Mouse (Mus musculus) kidney, postnatal 10 days (tissue): ENCODE data around the gene Ltk.
A peak's percentile ranks its signal among the peaks of the same experiment; 100 is the strongest.

Experiments
- DNase-seq: peaks from one replicate; pipeline ENCODE4 v3.0.0; 2021; ENCODE audit warnings: mixed read lengths

Gene Ltk

GRCm38 (mm10) chr2:119760251-119760650 is at the start of gene Ltk:
Gene Ltk (minus strand): TSS chr2:119760431.
- no peak for DNase-seq

DNA sequence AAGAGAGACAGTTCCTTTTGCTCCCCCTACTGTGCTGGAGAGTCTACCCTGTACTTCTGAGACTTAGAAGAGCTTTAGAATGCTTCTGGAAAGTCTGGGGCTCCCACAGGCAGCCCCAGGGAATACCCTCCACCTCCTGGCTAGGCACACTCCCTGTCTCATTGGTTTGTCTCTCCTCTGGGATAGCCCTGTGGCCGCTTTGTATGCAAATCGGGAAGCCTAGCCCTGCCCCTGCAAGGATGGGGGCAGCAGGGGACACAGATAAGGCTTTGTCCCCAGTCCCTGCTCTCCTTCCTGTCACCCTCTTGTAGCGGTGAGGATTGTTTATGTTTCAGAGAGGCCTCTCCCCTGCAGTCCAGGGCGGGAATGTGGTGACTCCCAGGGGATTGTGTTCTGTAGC is 48.6 kb upstream of the Ltk start:
- DNase-seq: no peak

DNA sequence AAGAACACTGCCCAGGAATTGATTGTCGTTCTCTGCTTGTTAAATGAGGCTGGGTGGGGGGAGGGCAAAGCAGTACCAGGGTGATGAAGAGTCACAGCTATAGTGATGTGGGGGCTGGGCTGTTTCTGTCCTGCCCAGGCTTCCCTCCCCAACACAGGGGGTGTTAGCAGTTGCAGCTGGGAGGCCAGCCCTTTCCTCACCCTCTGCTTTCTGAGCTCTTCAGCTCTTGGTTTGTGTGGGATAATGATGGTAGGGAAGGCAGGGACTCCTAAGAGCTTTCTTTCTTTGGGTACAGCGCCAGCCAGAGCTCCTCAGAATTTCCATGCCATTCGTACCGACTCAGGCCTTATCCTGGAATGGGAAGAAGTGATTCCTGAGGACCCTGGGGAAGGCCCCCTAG is 48.2 kb upstream of the Ltk start:
- no peak for DNase-seq

GRCm38 (mm10) chr2:119805536-119805935 is 45.3 kb upstream of the Ltk start:
- no peak for DNase-seq

GRCm38 (mm10) chr2:119804776-119805175 is 44.5 kb upstream of the Ltk start:
- DNase-seq: no peak

DNA sequence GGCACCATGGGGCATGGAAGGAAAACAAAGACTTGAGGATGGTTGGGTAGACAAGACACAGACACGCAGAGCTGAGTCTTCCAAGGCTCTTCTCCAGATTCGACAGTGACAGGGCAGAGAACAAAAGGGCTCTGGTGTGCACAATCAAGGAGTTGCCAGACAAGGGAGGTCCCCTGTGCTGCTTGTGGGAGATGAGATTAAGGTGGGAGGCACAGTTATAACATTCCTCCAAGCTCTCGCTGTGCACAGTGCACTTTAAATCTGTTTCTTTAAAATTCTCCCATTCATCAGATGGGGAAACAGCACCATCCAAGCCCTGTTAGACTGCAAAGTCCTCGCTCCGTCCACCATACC is 44.0 kb upstream of the Ltk start:
- no peak for DNase-seq

DNA sequence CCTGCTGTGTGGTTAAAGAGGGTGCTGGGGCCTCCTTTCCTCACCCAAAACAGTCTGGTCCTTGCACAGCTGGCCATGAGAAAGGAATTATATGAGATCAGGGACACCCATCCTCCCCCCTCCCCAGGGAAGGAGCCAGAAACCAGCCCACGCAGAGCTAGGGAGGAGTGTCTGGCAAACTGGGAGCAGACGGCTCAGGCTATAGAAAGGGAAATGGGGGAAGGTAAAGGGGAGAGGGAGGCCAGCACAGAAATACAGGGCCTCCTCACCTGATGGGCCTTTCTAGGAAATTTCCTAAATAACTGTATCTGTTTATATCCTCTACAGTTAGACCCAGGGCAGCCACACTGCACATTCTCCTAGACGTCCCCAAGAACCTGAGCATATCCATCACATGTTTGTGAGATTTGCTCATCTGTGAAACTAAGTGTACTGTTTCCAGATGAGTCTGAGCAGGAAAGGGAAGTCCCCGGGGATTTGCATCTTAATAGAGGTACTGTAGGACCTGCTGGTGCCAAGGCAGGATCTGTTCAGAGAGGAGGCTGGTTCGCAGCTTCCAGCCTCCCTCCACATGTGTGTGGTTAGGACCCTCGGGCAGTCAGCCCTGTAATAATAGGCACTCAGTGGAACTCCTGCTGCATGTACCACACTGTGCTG is 43.5 kb upstream of the Ltk start:
- DNase-seq: no peak

- DNase-seq: peak; percentile 63
Measured at GRCm38 (mm10) chr2:119802767-119803617, 42.8 kb upstream of the Ltk start.

DNA sequence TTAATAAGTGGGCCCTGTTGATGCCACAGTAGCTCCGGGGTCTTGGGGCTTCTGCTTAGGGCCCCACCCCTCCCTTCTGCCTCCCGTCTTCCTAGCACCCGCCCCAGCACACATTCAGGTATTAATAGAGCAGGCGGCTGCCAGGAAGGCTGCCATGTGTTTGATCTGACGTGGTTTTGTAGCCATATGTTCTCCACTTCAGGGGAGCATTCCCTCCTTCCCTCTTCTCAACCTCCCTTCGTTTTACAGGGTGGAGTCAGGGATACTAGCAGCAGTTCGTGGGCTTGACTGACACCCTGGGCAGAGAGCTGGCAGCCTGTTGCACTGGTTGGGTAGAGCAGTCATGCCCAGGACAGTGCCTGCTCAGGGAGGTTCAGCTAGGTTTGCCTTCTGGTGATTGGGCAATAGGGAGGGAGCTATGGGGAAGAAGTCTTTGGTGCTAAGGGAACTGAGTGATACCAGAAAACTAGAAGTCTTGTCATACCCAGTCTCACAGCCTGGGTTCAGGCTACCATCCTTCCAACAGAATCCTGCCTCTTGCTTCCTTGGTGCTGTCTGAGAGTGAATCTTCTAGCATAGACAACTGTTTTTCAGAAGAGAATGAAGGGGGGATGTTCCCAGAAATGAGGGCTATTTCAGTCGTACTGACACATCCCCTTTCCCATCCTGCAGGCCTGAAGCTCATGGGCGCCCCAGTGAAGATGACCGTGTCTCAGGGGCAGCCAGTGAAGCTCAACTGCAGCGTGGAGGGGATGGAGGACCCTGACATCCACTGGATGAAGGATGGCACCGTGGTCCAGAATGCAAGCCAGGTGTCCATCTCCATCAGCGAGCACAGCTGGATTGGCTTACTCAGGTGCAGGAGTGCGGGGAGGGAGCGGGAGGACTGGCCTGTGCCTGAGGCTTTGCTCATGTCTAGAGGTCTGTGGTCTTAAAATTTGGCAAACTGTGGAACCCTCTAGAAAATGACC is 40.9 kb upstream of the Ltk start:
- DNase-seq: no peak

DNA sequence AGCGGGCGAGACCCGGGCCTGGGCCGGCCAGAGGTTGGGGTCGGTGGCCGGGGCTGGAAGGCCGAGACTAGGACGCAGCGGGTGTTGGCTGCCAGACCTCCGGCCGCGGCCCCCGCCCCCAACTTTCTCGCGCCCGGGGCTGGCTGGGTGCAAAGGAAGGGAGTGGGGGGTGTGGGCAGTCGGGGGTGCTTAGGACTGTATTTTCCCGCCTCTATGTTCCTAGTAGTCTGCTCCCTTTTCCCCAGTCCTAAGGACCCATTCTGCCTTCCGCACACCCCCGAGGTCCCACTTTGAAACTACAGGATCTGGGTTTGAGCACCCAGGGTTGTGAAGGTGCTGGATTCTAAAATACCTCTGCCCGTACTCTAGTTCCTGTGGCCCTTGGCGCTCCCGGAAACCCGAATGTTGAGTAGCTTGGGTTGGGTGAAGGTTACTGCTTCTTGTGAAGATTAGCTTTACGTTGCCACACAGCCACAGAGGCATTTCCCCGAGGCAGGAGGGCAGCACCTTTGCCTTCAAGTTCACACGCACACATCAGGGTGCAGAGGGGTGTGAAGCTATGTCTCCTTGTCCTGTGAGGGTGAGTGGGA is 39.8 kb upstream of the Ltk start:
- DNase-seq: no peak

DNA sequence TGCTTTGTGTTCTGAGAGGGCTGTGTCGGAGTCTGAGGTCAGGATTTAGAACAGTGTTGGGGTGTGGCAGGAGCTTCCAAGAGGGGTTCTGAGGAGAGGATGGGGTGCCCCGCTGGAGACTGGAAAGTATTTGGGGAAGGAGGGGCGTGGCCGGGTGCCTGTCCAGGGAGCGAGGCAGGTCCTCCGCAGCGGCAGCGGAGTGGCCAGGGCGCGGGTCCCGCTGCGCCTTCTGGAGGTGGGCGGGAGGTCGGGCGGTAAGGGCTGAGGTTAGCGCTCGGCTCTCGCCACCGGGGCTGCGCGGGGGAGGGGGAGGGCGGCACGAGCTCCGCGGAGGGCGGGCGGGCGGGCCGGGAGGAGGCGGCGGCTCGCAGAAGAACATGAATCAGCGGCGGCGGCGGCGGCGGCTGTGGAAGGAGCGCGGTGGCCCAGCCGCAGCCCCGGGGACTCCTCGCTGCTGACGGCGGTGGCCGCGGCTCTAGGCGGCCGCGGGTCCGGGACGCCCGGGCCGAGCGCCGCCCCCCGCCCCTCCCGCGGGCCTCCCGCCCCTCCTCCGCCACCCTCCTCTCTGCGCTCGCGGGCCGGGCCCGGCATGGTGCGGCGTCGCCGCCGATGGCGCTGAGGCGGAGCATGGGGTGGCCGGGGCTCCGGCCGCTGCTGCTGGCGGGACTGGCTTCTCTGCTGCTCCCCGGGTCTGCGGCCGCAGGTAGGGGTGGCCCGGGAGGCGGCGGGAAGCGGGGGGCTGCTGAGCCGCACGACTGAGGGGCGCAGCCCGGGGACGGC is 39.1 kb upstream of the Ltk start:
- peak; percentile 70 for DNase-seq

DNA sequence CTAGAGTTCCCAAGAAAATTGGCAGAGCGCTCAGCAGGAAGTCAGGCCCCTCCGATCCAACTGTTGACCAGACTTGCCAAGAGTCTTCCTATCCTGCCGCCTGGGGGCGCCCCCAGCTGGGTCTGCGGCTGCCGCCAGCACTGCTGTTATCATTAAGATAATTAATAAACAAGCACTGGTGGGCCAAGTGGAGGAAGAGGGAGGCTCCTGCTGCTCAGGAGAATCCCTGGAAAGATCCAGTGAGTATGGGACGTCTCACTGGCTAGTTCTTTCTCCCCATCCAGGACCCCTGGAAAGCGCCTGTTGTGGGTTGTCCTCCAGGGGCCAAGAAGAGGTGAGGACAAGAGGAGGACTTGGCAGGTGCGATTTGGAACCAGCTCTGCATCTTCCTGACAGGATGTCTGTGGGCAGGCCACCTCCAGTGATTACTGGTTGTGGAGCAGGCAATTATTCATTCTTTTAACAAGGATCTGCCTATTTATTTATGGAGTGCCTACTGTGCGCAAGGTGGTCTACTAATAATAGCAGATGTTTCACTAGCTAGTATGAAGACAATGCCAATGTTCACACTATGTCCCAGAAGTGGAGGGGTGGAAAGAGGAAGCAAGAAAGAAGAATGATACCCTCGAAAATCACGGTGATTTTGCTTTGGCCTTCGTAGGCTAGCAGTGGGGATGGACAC is 38.2 kb upstream of the Ltk start:
- peak; percentile 89 for DNase-seq

DNA sequence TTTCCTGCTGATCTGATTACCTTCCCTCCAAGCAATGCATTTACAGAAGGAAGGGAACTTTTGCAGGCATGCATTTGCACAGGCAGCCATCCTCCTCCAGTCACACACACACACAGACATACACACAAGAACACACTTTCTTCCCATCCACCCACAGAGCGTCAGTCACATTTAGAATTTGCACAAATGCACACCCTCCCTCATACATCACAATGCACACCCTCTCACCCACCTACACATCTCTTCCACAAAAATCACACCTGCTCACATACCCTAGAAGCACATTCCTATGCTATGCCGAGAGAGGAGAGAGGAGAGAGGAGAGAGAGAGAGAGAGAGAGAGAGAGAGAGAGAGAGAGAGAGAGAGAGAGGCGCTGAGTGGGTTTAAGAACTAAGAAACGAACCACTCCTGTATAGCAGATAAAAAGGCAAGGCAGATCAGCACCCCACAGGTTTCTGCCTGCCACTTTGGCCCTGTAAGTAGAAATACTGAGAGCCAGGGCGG is 37.1 kb upstream of the Ltk start, which contains the start of gene Tyro3:
TSS of gene Tyro3 (plus strand) at position 455 of the 505 bp plus-strand sequence.
- DNase-seq: no peak

DNA sequence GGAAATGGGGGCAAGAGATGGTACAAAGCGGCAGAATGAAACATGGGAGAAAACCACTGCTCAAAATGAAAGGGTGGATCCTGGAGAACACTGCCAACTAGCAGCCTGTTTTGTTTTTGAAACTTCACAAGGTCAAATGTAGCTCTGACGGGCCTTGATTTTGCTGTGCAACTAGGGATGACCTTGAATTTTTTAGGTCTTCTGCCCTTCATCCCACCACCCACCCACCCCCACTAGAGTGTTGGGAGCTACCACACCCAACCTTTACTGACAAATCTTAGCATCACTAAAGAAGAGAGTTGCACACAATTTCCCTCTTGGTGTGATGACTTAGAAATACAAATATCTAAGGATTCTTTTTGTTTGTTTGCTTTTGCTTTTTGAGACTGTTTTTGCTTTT is 29.8 kb upstream of the Ltk start:
- no peak for DNase-seq

- peak; percentile 89 for DNase-seq
Measured at GRCm38 (mm10) chr2:119787206-119787883, 27.1 kb upstream of the Ltk start, which contains the start of gene Rpap1. Gene Rpap1 (minus strand): TSS chr2:119787537.

DNA sequence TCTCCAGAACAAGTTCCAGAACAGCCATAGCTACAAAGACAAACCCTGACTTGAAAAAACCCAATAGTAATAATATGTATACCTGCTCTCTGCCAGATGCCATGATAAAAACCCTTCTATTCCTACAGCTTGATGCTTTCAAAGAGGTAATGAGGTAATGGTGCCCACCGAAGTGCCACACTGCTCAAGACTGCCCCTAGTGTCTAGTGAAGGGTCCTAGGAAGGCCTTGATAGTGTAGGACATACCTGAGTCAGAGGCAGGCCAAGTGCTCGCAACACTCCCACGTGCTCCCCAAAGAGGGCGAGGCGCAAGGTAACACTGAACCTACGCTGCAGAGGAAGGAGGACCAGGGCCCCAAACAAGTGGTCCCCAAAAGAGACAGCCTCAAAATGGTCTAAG is 7.0 kb upstream of the Ltk start:
- no peak for DNase-seq

DNA sequence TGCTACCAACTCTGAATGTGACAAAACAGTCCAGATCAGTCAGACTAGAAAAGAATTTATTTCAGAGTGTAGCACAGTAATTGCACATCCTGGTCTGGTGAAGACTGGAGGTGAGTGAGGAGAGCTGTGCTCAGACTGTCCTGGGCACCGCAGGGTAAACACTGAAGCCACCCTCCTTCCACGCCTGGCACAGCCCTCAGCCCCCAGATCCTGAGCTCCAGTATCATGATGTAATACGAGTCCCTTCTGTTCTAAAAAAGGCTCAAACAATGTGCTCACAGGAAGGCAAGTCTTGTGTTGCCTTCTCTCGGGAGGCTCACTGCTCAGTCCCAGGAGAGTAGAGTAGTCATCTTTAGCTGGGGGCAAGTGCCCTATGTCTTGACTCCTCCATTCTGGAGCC is 3.7 kb upstream of the Ltk start:
- no peak for DNase-seq

DNA sequence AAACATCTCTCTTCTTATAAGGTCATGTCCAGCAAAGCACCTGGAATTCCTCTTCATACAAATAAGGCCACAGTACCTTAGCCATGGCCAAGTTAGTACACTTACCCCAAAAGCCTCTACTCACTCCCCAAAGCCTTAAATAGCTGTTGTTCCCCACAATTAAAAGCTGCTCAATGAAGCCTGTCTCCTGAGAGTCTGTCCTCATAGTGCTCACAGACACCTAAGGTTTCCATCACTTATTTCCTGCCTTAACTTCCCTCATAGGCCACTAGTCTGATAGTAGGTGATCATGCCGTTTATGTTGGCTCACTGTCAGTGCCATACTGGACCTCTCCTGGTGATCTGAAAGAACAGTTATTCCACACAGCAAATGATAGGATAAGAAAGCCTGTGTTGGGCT is 2.0 kb upstream of the Ltk start:
- no peak for DNase-seq

- DNase-seq: no peak
Measured at GRCm38 (mm10) chr2:119758844-119759835, 1.1 kb downstream of the Ltk start.
